Mouse (Mus musculus): ENCODE data around the gene Rabac1.

DNA sequence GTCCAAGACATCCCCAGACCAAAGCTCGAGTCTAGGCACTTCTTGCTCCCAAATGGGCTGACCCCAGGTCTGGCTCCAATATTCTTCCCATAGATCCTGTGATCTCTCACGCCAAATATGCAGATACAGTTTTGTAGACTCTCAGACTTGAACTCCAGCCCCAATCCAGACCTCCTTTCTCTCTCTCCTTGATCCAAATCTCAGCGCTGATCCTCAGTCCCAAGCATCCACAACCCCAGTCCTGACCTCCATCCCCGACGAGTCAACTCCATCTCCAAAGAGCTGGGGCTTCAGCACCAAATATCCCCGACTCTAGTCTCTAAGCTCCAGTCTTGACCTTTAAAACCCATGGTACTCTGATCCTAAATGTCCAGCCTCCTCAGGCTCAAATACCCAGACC lies 28.9 kb downstream of the Rabac1 start:
- TF ChIP-seq ETS1 (IDR thresholded peaks at IDR 0.05; ENCODE audit: low read depth, low read length) (no peak), EP300 (IDR thresholded peaks at IDR 0.05; ENCODE audit: low read depth in 1 of 2, low read length in 2 of 2) (no peak), CTCF (IDR thresholded peaks at IDR 0.05 in 2 of 3, conservative IDR thresholded peaks at IDR 0.05 in 1 of 3; ENCODE audit: control insufficient read depth in 1 of 3, insufficient read depth in 1 of 3, low read depth in 2 of 3, low read length in 3 of 3, poor library complexity in 1 of 3, severe bottlenecking in 1 of 3) (no peak), ZMIZ1 (IDR thresholded peaks at IDR 0.05; ENCODE audit: low read depth, low read length) (no peak), TCF12 (IDR thresholded peaks at IDR 0.05; ENCODE audit: low read depth, low read length) (no peak), JUND (IDR thresholded peaks at IDR 0.05; ENCODE audit: low read depth, low read length) (no peak), POLR2A (IDR thresholded peaks at IDR 0.05; ENCODE audit: control insufficient read depth in 1 of 2, insufficient read depth in 1 of 2, low read depth in 1 of 2, low read length in 2 of 2, poor library complexity in 1 of 2) (no peak), ELF1 (IDR thresholded peaks at IDR 0.05; ENCODE audit: low read depth, low read length) (no peak), CHD2 (IDR thresholded peaks at IDR 0.05; ENCODE audit: low read length) (no peak), GATA1 (IDR thresholded peaks at IDR 0.05; ENCODE audit: low read depth, low read length) (no peak), NELFE (IDR thresholded peaks at IDR 0.05; ENCODE audit: low read depth, low read length) (no peak), MXI1 (IDR thresholded peaks at IDR 0.05; ENCODE audit: low read depth, low read length) (no peak), MAZ (IDR thresholded peaks at IDR 0.05; ENCODE audit: low read depth, low read length) (no peak)
